Mouse (Mus musculus) lung, embryonic 14.5 days (tissue): ENCODE results near the gene Krt9. TPM values are rescaled to one million over a fixed set of nuclear protein-coding genes. Genes with fewer than 3 reads are reported as not detected.

ENCODE experiments used
- ATAC-seq: fragments of 200-750 bp; cut with Nextera tagmentation; 2 replicates; pipeline ENCODE4 v1.8.0; 2017; ENCODE audit warnings: mild to moderate bottlenecking, moderate TSS enrichment, moderate library complexity; ENCODE audit not compliant: insufficient read depth
- DNase-seq: peaks from one replicate; pipeline ENCODE4 v3.0.0-alpha.2; 2015
- H3K27ac ChIP-seq: fragments of 300-500 bp; sonication (generic); 2 replicates; pipeline ENCODE4 v1.5.1; 2014; ENCODE audit warnings: low read depth, mild to moderate bottlenecking, moderate library complexity
- H3K27me3 ChIP-seq: fragments of 300-500 bp; sonication (generic); 2 replicates; pipeline ENCODE4 v1.6.1; 2014; ENCODE audit warnings: low read length, control low read depth; ENCODE audit not compliant: insufficient read depth
- H3K36me3 ChIP-seq: fragments of 300-500 bp; sonication (generic); 2 replicates; pipeline ENCODE4 v1.6.1; 2014; ENCODE audit warnings: control low read depth; ENCODE audit not compliant: insufficient read depth
- H3K4me1 ChIP-seq: fragments of 300-500 bp; sonication (generic); 2 replicates; pipeline ENCODE4 v1.6.1; 2014; ENCODE audit warnings: antibody characterized with exemption, control low read depth; ENCODE audit not compliant: insufficient read depth
- H3K4me2 ChIP-seq: fragments of 300-500 bp; sonication (generic); 2 replicates; pipeline ENCODE4 v1.6.1; 2014; ENCODE audit warnings: mild to moderate bottlenecking
- H3K4me3 ChIP-seq: fragments of 300-500 bp; sonication (generic); 2 replicates; pipeline ENCODE4 v1.5.1; 2014; ENCODE audit warnings: low read depth, low read length
- H3K9ac ChIP-seq: fragments of 300-500 bp; sonication (generic); 2 replicates; pipeline ENCODE4 v1.6.1; 2014
- H3K9me3 ChIP-seq: fragments of 300-500 bp; sonication (generic); 2 replicates; pipeline ENCODE4 v1.6.1; 2016; ENCODE audit warnings: low read depth, low read length, control low read depth
- CTCF ChIP-seq: IDR thresholded peaks from 2 replicates; pipeline ENCODE4 v1.5.1; 2016; ENCODE audit warnings: antibody characterized with exemption, low read depth
- WGBS: fragments of 180-500 bp; shearing (Covaris S2); extraction: QIAGEN DNeasy Blood & Tissue Kit; methylation state at CpG from one replicate; pipeline ENCODE4 v1.1.7; 2014; 5-methylcytosine and 5-hydroxymethylcytosine counted together
- polyA plus RNA-seq: library from polyadenylated mRNA; unstranded; fragments of >200 nt; fragmentation: Nextera tagmentation; extraction: Ambion mirVana; gene quantifications from 2 replicates; pipeline ENCODE4 v1.2.1, GENCODE M21; 2014

Gene Krt9
- polyA plus RNA-seq, 1 experiment from 2014 or later, result not detected

DNA sequence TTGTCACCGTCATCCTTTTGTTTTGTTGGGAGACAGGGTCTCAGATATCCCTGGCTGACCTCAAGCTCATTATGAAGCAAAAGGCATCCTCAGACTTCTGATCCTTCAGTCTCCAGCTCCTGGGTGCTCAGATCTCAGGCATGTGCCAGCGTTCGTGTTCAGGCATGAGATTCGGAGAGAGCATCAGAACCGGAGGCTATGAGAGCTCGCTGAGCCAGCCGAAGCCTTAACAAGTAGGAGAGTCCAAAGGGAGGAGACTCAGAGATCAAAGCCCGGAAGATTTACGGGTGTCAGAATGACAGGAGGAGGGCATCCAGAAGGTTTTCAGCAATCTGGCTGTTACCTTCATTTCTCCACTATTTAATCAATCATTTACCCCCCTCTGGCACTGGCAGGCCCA is 16.3 kb downstream of the Krt9 start:
- no peak overlapping the region for H3K27ac ChIP-seq
- no peak overlapping the region for H3K9ac ChIP-seq
- H3K9me3 ChIP-seq, result no peaks in the 10 kb centered on the region
- no peak for TF ChIP-seq CTCF
- WGBS, result 56% methylated on average over 9 of the region's 9 CpGs
- no peak for DNase-seq
- H3K4me3 ChIP-seq, result no peak overlapping the region
- H3K4me1 ChIP-seq, result no peaks in the 10 kb centered on the region
- H3K36me3 ChIP-seq, result no peaks in the 10 kb centered on the region
- no peak for ATAC-seq
- H3K4me2 ChIP-seq, result no peak overlapping the region
- H3K27me3 ChIP-seq, result no peaks in the 10 kb centered on the region

DNA sequence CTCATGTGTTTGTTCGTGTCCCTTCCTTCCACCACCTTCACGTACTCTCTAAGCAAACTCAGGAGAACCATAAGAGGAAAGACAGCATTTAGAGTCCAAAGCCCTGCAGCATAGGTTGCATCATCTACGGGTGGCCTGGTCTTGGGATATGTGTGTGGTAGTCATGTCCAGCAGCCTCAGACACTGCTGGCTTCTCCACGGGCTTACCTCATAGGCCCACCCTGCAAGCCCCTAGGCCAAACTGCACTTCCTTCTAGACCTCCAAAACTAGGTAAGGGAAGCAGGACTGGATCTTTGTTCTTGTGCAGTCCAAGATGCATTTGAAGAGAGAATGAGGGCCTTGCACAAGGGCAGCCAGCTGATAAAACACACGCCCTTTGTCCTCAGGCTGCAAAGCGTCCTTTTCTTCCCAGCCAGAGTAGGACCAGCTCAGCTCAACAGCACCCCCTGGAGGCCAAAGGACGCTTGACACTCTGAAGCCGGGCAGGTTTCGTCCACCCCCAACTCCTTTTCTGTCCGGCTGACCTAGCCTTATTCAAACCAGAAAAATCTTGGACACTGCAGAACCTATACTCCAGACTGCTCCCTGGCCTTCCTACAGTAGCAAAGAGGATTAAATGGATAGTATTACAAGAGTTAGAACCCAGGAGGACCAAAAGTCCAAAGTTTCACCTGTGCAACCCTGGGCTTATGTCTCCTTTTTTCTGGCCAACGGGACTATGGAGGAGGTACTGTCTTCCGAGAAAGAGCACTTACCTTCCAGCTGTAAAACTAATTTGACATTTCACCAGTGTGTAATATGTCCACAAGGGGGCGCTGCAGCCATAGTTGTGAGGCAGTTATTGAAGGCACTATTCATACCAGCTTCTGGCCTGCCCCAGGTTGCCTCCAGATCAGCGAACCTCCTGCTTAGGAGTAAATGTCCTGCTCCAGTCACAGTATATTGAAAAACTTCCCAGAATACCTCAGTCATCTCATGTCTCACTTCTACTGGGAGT is 24.0 kb downstream of the Krt9 start:
- 0 out of 2 replicates have a peak overlapping the region, but pooled peaks have one; percentile 2 for H3K27ac ChIP-seq
- WGBS, result 28% methylated on average over 14 of the region's 14 CpGs
- ATAC-seq, result peak; percentile 59; the same call in 1 of the 2 replicates

DNA sequence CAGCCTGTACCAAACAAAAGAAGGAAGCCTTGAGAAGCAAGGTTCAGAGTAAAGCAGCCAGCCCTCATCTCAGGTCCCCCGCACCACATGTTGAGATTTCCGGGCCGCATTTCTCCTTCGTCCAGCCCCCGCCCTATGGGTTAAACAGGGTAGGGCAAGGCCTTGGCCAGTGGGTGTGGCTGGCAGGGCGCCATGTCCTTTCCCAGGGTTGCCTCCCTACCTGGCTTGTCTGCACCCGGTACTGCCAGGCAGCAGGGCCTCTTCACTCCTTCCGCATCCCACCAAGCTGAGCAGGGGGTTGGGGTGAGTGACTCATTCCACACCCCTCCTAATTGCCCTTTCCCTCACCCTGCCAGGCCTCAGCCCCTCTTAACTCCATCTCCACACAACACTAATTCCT is 25.0 kb downstream of the Krt9 start:
- Histone ChIP-seq H3K9me3 (no peaks in the 10 kb centered on the region), H3K9ac (no peak overlapping the region), H3K4me3 (no peak overlapping the region), H3K27me3 (no peaks in the 10 kb centered on the region), H3K4me2 (no peak overlapping the region), H3K27ac (peak overlapping the region; percentile 2; the same call in 1 of the 2 replicates), H3K4me1 (no peaks in the 10 kb centered on the region), H3K36me3 (no peaks in the 10 kb centered on the region)
- DNase-seq, result peak; percentile 63
- 54% methylated on average over 8 of the region's 8 CpGs for WGBS
- 0 out of 2 replicates have a peak, but pooled peaks have one; percentile 20 for TF ChIP-seq CTCF
- ATAC-seq, result peak; percentile 46

More for the DNA sequence above, 24.0 kb downstream of the Krt9 start:
- H3K4me1 ChIP-seq, result no peaks in the 10 kb centered on the region
- peak; percentile 89 for TF ChIP-seq CTCF
- no peaks in the 10 kb centered on the region for H3K36me3 ChIP-seq
- H3K27me3 ChIP-seq, result no peaks in the 10 kb centered on the region
- no peak overlapping the region for H3K4me3 ChIP-seq
- no peak overlapping the region for H3K9ac ChIP-seq
- DNase-seq, result peak; percentile 84
- no peak overlapping the region for H3K4me2 ChIP-seq
- no peaks in the 10 kb centered on the region for H3K9me3 ChIP-seq

DNA sequence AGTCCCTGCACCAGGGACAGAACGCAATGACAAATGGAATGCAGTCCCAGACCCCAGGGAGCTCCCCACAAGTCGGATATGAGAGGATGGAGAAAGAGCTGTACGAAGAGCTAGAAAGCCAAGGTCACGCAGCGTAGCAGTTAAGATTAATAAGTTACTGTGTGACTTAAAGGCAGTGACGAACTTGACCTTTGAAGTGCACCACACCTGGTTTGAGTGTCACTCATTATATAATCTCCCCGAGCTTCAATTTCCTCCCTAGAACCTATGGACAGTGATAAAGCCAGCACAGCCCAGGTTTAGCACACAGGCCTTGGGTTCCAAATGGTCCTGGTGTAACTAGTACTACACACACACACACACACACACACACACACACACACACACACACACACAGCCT is 28.7 kb downstream of the Krt9 start:
- ATAC-seq, result no peak
- 38% methylated on average over 7 of the region's 7 CpGs for WGBS
- no peaks in the 10 kb centered on the region for H3K9me3 ChIP-seq
- no peak for TF ChIP-seq CTCF
- no peaks in the 10 kb centered on the region for H3K36me3 ChIP-seq
- no peak overlapping the region for H3K4me2 ChIP-seq
- H3K9ac ChIP-seq, result no peak overlapping the region
- no peaks in the 10 kb centered on the region for H3K27me3 ChIP-seq
- no peak overlapping the region for H3K4me3 ChIP-seq
- no peaks in the 10 kb centered on the region for H3K4me1 ChIP-seq
- no peak for DNase-seq
- H3K27ac ChIP-seq, result no peak overlapping the region

DNA sequence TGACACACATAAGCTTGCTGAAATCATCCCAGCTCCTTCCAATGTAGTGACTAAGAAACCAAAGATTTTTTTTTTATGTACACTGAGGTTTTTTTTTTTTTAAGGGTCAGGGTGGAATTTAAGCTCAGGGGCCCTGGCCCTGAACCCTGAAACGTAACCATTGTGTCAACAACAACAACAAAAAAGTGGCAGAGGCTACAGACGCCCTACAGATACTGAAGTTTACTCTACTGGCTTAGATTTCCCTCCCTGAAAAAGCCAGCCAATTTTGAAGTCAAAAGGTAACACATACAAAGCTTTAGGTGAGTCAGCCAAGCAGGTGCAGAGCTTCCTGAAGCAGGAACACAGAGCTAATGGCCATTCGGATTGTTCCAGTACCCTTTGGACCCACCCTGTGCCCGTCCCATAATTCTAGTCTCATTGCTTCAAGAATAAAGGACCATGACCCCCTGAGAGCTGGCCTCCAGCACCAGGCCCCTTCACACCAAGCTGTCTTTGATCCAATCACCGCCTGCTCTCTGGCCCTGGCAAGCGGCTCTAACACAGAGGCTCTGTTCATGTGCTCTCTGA is 35.1 kb downstream of the Krt9 start:
- ATAC-seq (no peak), DNase-seq (no peak)
- H3K9me3 ChIP-seq, result no peaks in the 10 kb centered on the region
- no peak for TF ChIP-seq CTCF
- no peak overlapping the region for H3K4me3 ChIP-seq
- no peak overlapping the region for H3K4me2 ChIP-seq
- 47% methylated on average over 6 of the region's 6 CpGs for WGBS
- no peak overlapping the region for H3K9ac ChIP-seq
- H3K27ac ChIP-seq, result no peak overlapping the region
- H3K4me1 ChIP-seq, result no peaks in the 10 kb centered on the region
- H3K36me3 ChIP-seq, result no peaks in the 10 kb centered on the region
- H3K27me3 ChIP-seq, result no peaks in the 10 kb centered on the region

DNA sequence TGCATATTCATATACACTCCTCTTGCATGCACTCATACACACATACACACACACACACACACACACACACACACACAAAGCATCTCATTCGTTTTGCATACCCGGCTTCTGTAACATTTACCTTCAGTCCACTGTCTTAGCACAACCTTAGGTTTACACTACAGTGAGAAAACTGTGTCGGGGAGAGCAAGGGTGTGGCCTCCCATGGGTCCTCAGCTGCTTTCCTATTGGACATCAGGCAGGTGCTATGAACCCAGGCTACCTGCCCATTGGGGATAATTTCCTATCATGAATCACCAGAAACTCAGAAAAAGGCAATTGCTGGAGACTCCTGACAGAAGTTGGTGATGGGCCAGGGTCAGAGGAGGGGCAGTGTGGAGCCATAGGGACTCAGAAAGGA is 35.7 kb downstream of the Krt9 start:
- no peak for DNase-seq
- ATAC-seq, result no peak
- TF ChIP-seq CTCF, result no peak
- Histone ChIP-seq H3K9ac (no peak overlapping the region), H3K27me3 (no peaks in the 10 kb centered on the region), H3K4me3 (no peak overlapping the region), H3K4me1 (no peaks in the 10 kb centered on the region), H3K36me3 (no peaks in the 10 kb centered on the region), H3K4me2 (no peak overlapping the region), H3K27ac (no peak overlapping the region; the same call in 1 of the 2 replicates), H3K9me3 (no peaks in the 10 kb centered on the region)
- WGBS, result 63% methylated on average over 3 of the region's 3 CpGs
